In genomic region chr5:37967914-37968375, GRCm38 (mm10) we compare ENCODE assay signal across 12 mouse cellular contexts.
DNase-seq lines count a peak whose midpoint lies in the region; ATAC-seq and TF ChIP-seq lines count a peak whose summit lies in the region.
"Had no signal": no experiment of that assay in that cellular context is flagged by ENCODE, and none has a peak within 500 bp of the region (broad histone marks: within the 10 kb centered on the region; RNA-seq: fewer than 3 reads in every experiment).

No protein-coding gene starts in this region.

- WGBS in hindbrain, embryonic 11.5 days: 11% methylated on average over 14 of the region's 14 CpGs
- 13% methylated on average over 14 of the region's 14 CpGs for WGBS in hindbrain, embryonic 13.5 days
- WGBS in stomach, embryonic 14.5 days: under 1% methylated on average over 14 of the region's 14 CpGs
- WGBS in stomach, postnatal 0 days: 3% methylated on average over 14 of the region's 14 CpGs
- 3% methylated on average over 14 of the region's 14 CpGs for WGBS in stomach, embryonic 16.5 days

- no peak for TF ChIP-seq EP300 in stomach, postnatal 0 days (optimal IDR thresholded peaks at IDR 0.05)

- H3K4me1 ChIP-seq in hindbrain, embryonic 11.5 days (replicated peaks; ENCODE audit: control insufficient read depth, insufficient read depth, low read length): no peaks in the 10 kb centered on the region
- H3K4me1 ChIP-seq in hindbrain, embryonic 13.5 days (replicated peaks): peaks cover 22% of the 10 kb centered on the region
- H3K4me1 ChIP-seq in stomach, embryonic 14.5 days (ENCODE audit: control insufficient read depth, insufficient read depth, low read length): 0 out of 2 replicates have a peak, but pooled peaks cover 6% of the 10 kb centered on the region
- H3K4me1 ChIP-seq in stomach, postnatal 0 days (replicated peaks; ENCODE audit: control insufficient read depth, insufficient read depth): no peaks in the 10 kb centered on the region
- H3K4me1 ChIP-seq in stomach, embryonic 16.5 days (ENCODE audit: control insufficient read depth, insufficient read depth, low read length): no peaks in the 10 kb centered on the region; the same call in 1 of the 2 replicates
- H3K4me1 ChIP-seq: liver, embryonic 13.5 days had no signal

- H3K36me3 ChIP-seq in hindbrain, embryonic 11.5 days (ENCODE audit: control insufficient read depth, insufficient read depth, low read length): no peaks in the 10 kb centered on the region
- no peaks in the 10 kb centered on the region for H3K36me3 ChIP-seq in hindbrain, embryonic 13.5 days
- H3K36me3 ChIP-seq in stomach, embryonic 14.5 days (ENCODE audit: control insufficient read depth, insufficient read depth, low read length): no peaks in the 10 kb centered on the region
- no peaks in the 10 kb centered on the region for H3K36me3 ChIP-seq in stomach, postnatal 0 days (ENCODE audit: control insufficient read depth, insufficient read depth, low read length)
- H3K36me3 ChIP-seq in stomach, embryonic 16.5 days (ENCODE audit: control insufficient read depth, insufficient read depth, low read length): no peaks in the 10 kb centered on the region
- H3K36me3 ChIP-seq: liver, embryonic 13.5 days had no signal

- no peak for ATAC-seq in hindbrain, embryonic 11.5 days (ENCODE audit: low FRiP score)
- ATAC-seq in hindbrain, embryonic 13.5 days (ENCODE audit: low FRiP score): no peak
- peak; percentile 14; the same call in 1 of the 2 replicates for ATAC-seq in stomach, embryonic 14.5 days (ENCODE audit: insufficient number of reproducible peaks, insufficient read depth, low FRiP score, low read depth)
- ATAC-seq in stomach, postnatal 0 days (ENCODE audit: low FRiP score, low TSS enrichment): no peak
- no peak for ATAC-seq in stomach, embryonic 16.5 days (ENCODE audit: insufficient read depth, low FRiP score)

- no peak overlapping the region for H3K9ac ChIP-seq in hindbrain, embryonic 11.5 days (ENCODE audit: low read depth, low read length)
- no peak overlapping the region for H3K9ac ChIP-seq in hindbrain, embryonic 13.5 days
- no peak overlapping the region for H3K9ac ChIP-seq in stomach, embryonic 14.5 days (replicated peaks; ENCODE audit: low read depth, low read length)
- no peak overlapping the region for H3K9ac ChIP-seq in stomach, postnatal 0 days (ENCODE audit: low read length)
- H3K9ac ChIP-seq in stomach, embryonic 16.5 days (ENCODE audit: low read length): no peak overlapping the region
- H3K9ac ChIP-seq: liver, embryonic 13.5 days had no signal

- H3K4me3 ChIP-seq in hindbrain, embryonic 11.5 days (ENCODE audit: low read depth, low read length): no peak overlapping the region
- H3K4me3 ChIP-seq in hindbrain, embryonic 13.5 days: no peak overlapping the region
- no peak overlapping the region for H3K4me3 ChIP-seq in stomach, embryonic 14.5 days (ENCODE audit: low read depth, low read length)
- no peak overlapping the region for H3K4me3 ChIP-seq in stomach, postnatal 0 days (ENCODE audit: low read depth, low read length)
- no peak overlapping the region for H3K4me3 ChIP-seq in stomach, embryonic 16.5 days (replicated peaks; ENCODE audit: low read length)
- H3K4me3 ChIP-seq: liver, embryonic 13.5 days; megakaryocyte, embryonic 14.5 days had no signal

- H3K9me3 ChIP-seq in hindbrain, embryonic 11.5 days (ENCODE audit: control insufficient read depth, low read length): no peaks in the 10 kb centered on the region
- H3K9me3 ChIP-seq in hindbrain, embryonic 13.5 days: no peaks in the 10 kb centered on the region
- no peaks in the 10 kb centered on the region for H3K9me3 ChIP-seq in stomach, embryonic 14.5 days (ENCODE audit: control insufficient read depth, low read depth, low read length)
- no peaks in the 10 kb centered on the region for H3K9me3 ChIP-seq in stomach, postnatal 0 days (ENCODE audit: control insufficient read depth, low read length)
- no peaks in the 10 kb centered on the region for H3K9me3 ChIP-seq in stomach, embryonic 16.5 days (replicated peaks; ENCODE audit: control insufficient read depth, low read length)
- H3K9me3 ChIP-seq: liver, embryonic 13.5 days had no signal

- H3K27ac ChIP-seq in hindbrain, embryonic 11.5 days (ENCODE audit: low read depth, low read length): no peak overlapping the region
- no peak overlapping the region for H3K27ac ChIP-seq in hindbrain, embryonic 13.5 days
- H3K27ac ChIP-seq in stomach, embryonic 14.5 days (ENCODE audit: low read length): no peak overlapping the region
- no peak overlapping the region for H3K27ac ChIP-seq in stomach, postnatal 0 days (replicated peaks)
- H3K27ac ChIP-seq in stomach, embryonic 16.5 days (ENCODE audit: low read length): no peak overlapping the region
- H3K27ac ChIP-seq: liver, embryonic 13.5 days had no signal

- peaks cover 20% of the 10 kb centered on the region for H3K27me3 ChIP-seq in hindbrain, embryonic 11.5 days (ENCODE audit: control insufficient read depth, insufficient read depth, low read length)
- peaks cover 72% of the 10 kb centered on the region for H3K27me3 ChIP-seq in hindbrain, embryonic 13.5 days
- peaks cover 7% of the 10 kb centered on the region; the same call in 1 of the 2 replicates for H3K27me3 ChIP-seq in stomach, embryonic 14.5 days (ENCODE audit: control insufficient read depth, insufficient read depth, low read length)
- H3K27me3 ChIP-seq in stomach, postnatal 0 days (ENCODE audit: control insufficient read depth, insufficient read depth, low read length): 0 out of 2 replicates have a peak, but pooled peaks cover 2% of the 10 kb centered on the region
- H3K27me3 ChIP-seq in stomach, embryonic 16.5 days (ENCODE audit: control insufficient read depth, insufficient read depth, low read length): peaks cover 27% of the 10 kb centered on the region

- H3K4me2 ChIP-seq in hindbrain, embryonic 11.5 days (replicated peaks; ENCODE audit: low read depth, low read length): no peak overlapping the region
- H3K4me2 ChIP-seq in hindbrain, embryonic 13.5 days: no peak overlapping the region
- peak overlapping the region; percentile 26; the same call in 1 of the 2 replicates for H3K4me2 ChIP-seq in stomach, embryonic 14.5 days (replicated peaks; ENCODE audit: low read depth, low read length)
- H3K4me2 ChIP-seq in stomach, postnatal 0 days (replicated peaks; ENCODE audit: low read depth): no peak overlapping the region
- 0 out of 2 replicates have a peak overlapping the region, but pooled peaks have one; percentile 0 for H3K4me2 ChIP-seq in stomach, embryonic 16.5 days (ENCODE audit: low read depth, low read length)
- H3K4me2 ChIP-seq: liver, embryonic 13.5 days had no signal

- no peak for TF ChIP-seq CTCF in stomach, postnatal 0 days (IDR thresholded peaks at IDR 0.05; ENCODE audit: low read depth)

- peak; percentile 80 for DNase-seq in embryo, embryonic 10 days (ENCODE audit: low spot score)
- no peak for DNase-seq in embryo, embryonic 11 days
- peak; percentile 48 for DNase-seq in hindbrain, embryonic 11.5 days (ENCODE audit: low spot score)
- no peak for DNase-seq in stomach, postnatal 0 days (ENCODE audit: low spot score)
- no peak for DNase-seq in adrenal gland, adult (ENCODE audit: inconsistent age in 2 of 2, low spot score in 1 of 2)
- DNase-seq: cerebellum, postnatal 14 days; heart, postnatal 14 days; liver, embryonic 13.5 days had no signal

Comparison
In these comparisons a context has a peak if more than half of its experiments do, and no peak if none do; other contexts are left out.
1. DNase-seq: peak in embryo, embryonic 10 days (single experiment) and hindbrain, embryonic 11.5 days (single experiment); none in embryo, embryonic 11 days (single experiment), stomach, postnatal 0 days (single experiment) and adrenal gland, adult (0 of 2).
2. H3K4me2 ChIP-seq: peak in stomach, embryonic 14.5 days (single experiment) and stomach, embryonic 16.5 days (single experiment); none in hindbrain, embryonic 11.5 days (single experiment), hindbrain, embryonic 13.5 days (single experiment) and stomach, postnatal 0 days (single experiment).